Mouse (Mus musculus): ENCODE measurements around the gene C130026I21Rik. TPM values are rescaled to one million over a fixed set of nuclear protein-coding genes. Genes with fewer than 3 reads are reported as not detected.

Gene C130026I21Rik
- total RNA-seq, 2 experiments from 2014 or later = 0.30 TPM; not detected in 1

DNA sequence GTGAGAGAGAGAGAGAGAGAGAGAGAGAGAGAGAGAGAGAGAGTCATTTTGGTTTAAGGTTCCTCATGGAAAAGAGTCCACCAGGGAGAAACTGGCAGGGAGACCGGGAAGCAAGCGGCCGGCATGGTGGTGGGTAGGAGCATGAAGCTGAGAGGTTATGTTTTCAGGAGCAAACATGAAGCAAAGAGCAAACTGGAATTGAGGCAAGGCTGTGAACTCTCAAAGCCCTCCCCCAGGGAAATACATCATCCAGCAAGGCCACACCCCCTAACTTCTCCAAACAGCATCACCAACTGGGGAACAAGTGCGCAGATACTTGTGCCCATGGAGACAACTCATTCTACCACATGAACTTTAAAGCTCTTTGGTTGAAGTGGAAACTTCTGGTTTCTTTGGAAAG, 326.8 kb downstream of the C130026I21Rik start:
- DNase-seq (ENCODE audit: extremely low spot score in 1 of 2, low spot score in 1 of 2) = no peak

Small RNA genes lying within 50 kb of the gene (microRNA-seq; reads per million reads assigned to microRNA genes)
- gene Gm27907 = 0 reads per million in 2 experiments

Other genes starting within 250 kb of the C130026I21Rik start
- gene Gm10553, start 170.4 kb downstream of the C130026I21Rik start, total RNA-seq (2021) = not detected
- gene A530032D15Rik, start 160.7 kb downstream of the C130026I21Rik start, total RNA-seq (2021) = not detected

Data from layer of hippocampus, postnatal 25 days (tissue).